Mouse (Mus musculus): Measurements from ENCODE around the gene Gm37240.

Gene Gm37240

GRCm38 (mm10) chr3:85337881-85338754 is 549.2 kb downstream of the Gm37240 start:
- DNase-seq (ENCODE audit: low spot score) = no peak

GRCm38 (mm10) chr3:85335517-85335916 is 551.8 kb downstream of the Gm37240 start:
- DNase-seq (ENCODE audit: low spot score) = no peak

- no peak for DNase-seq (ENCODE audit: low spot score)
These were observed 555.0 kb downstream of the Gm37240 start for GRCm38 (mm10) chr3:85332276-85332675.

GRCm38 (mm10) chr3:85318256-85318655 is 569.1 kb downstream of the Gm37240 start:
- no peak for DNase-seq (ENCODE audit: low spot score)

DNA sequence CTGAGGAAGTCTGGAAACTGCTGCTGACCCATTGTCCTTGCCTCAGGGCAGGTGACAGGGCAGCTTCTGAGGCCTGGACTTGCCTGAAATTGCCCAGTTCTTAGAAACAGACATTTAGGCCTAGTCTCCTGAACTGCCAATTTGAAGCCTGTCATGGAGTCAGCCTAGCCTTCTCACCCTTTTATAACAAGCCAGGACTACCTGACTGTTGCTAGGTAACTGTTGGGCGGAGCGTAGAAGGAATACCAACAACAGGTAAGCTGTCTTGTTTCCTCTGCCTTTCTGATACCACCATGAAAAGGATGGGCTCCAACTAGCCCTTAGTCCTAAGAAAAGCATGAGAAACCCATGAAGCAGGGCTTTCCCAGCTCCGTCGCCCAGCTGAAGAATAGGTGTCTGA is 570.0 kb downstream of the Gm37240 start:
- DNase-seq (ENCODE audit: low spot score) = no peak

DNA sequence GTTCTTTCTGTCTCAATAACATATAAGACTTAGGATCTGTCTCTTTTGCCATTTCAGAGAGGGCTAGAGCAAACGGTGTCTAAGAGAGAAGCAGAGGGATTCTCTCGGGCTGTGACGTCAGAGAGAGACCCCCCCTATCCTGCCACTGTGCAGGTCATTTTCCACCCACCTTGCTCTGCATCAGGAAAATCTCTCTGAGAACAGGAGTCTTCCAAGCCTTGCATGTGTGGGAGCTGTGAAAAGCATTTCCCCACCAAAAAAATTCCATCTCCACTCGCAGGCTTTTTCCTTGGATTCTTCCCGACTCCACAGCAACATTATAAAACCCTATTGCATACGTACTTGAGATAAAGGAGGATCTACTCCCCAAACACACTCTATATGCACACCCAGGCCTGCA is 572.4 kb downstream of the Gm37240 start:
- no peak for DNase-seq (ENCODE audit: low spot score)

GRCm38 (mm10) chr3:85313646-85314255 is 573.6 kb downstream of the Gm37240 start:
- DNase-seq (ENCODE audit: low spot score) = no peak

DNA sequence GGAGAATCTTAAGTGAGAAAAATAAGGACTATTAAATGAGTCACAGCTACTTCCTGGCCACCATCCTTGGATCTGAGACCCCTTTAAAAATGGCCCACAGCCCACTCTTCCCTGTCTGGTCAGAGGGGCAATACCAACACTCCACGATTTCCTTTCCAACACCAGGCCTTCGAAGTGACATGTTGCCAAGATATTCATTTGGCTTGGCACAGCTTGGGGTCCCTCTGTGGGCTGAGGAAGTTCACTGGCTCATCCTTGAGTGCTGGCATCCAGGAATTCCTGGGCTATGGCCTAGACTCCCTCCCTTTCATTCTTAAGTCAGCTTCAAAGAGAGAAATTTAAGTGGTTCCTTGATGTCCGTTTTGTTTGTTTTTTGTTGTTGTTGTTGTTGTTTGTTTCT is 576.1 kb downstream of the Gm37240 start:
- no peak for DNase-seq (ENCODE audit: low spot score)

DNA sequence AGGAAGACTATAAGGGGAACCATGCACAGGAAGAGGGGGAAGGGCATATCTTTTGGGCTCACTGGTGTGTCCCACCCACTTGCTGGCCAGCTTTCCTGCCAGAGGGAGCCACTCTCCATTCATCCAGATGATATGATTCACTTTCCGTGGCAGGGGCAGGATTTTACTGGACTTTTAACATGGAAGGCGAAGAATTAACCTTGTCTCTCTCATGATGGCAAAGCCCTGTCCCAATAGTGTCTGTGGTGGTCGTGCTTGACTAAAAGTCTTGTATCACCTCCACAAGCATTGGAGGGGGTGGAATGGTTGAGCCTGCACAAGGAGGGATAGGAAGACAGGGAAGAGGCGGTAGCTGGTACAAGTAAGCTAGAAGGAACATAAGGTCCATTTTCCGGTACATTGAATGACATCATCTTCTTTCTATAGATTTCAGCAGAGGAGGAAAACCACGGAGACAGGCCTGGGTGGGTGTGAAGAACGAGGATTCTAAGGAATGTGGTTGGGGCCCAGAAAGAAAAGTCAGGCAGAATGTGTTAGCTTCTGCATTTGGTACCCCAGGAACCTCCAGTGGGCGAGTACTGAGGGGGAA is 576.8 kb downstream of the Gm37240 start:
- no peak for DNase-seq (ENCODE audit: low spot score)

DNA sequence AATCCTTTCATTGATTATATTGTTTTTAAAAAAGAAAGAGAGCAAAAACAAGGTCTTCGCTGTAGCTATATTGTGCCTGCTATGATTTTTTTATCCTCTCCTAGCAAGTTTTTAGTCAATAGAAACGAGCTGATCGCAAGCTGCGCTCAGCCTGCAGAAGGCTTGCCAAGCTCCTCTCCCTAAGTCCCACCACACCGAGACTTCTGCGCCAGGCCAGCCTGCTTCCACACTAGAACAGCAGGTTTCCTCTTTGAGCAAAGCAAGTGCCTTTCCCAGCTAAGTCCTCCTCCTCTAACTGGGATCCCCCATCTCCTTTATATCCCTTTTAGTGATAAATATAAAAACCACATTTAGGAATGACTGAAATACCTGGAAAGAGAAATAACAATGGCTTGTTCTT is 578.1 kb downstream of the Gm37240 start:
- DNase-seq (ENCODE audit: low spot score) = no peak

GRCm38 (mm10) chr3:85308706-85309105 is 578.6 kb downstream of the Gm37240 start:
- DNase-seq (ENCODE audit: low spot score) = no peak

- DNase-seq (ENCODE audit: low spot score) = no peak
These were observed 585.5 kb downstream of the Gm37240 start for GRCm38 (mm10) chr3:85301851-85302250.

- no peak for DNase-seq (ENCODE audit: low spot score)
These were observed 586.0 kb downstream of the Gm37240 start for GRCm38 (mm10) chr3:85301336-85301735.

GRCm38 (mm10) chr3:85299649-85300550 is 587.4 kb downstream of the Gm37240 start:
- no peak for DNase-seq (ENCODE audit: low spot score)

- DNase-seq (ENCODE audit: low spot score) = no peak
These were observed 592.1 kb downstream of the Gm37240 start for GRCm38 (mm10) chr3:85295229-85295628.

- DNase-seq (ENCODE audit: low spot score) = no peak
These were observed 599.7 kb downstream of the Gm37240 start for GRCm38 (mm10) chr3:85287627-85288026.

DNA sequence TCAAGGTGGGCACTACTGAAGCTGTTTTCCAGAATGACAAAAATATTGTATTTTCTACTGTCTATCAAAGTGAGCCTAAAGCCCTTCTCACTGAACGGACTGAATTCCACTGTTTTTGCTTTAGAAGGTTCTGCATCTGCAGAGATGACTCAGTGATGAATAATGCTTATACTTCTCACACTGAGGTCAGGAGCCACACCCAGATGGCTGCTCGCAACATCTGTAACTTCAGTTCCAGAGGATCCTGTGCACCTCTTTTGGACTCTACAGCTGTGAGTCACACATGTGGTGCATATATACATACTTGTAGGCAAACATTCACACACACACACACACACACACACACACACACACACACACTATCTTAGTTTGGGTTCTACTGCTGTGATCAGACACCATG is 602.8 kb downstream of the Gm37240 start:
- DNase-seq (ENCODE audit: low spot score) = no peak

- no peak for DNase-seq (ENCODE audit: low spot score)
These were observed 604.5 kb downstream of the Gm37240 start for GRCm38 (mm10) chr3:85282816-85283215.

GRCm38 (mm10) chr3:85275075-85275474 is 612.2 kb downstream of the Gm37240 start:
- no peak for DNase-seq (ENCODE audit: low spot score)

- no peak for DNase-seq (ENCODE audit: low spot score)
These were observed 615.8 kb downstream of the Gm37240 start for GRCm38 (mm10) chr3:85271491-85271890.

- DNase-seq (ENCODE audit: low spot score) = no peak
These were observed 622.4 kb downstream of the Gm37240 start for GRCm38 (mm10) chr3:85264963-85265362.

DNA sequence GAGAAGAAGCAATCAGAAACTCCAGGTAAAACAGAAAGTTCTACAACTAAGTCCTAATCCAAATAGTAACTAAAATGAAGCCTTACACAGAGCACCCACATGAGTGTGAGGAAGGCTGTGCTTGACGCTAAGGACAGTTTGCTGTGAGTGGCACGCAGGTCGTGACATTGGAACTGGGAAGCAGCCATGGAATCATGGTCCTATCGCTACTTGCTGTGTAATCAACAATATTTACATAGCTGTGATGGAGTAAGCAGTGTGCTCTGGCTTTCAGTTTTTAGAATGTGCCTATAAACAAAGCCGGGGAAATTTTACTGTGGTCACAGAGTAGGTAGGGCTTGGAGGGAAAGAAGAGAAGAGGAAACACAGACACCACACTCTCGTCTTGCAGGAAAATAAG is 622.8 kb downstream of the Gm37240 start:
- no peak for DNase-seq (ENCODE audit: low spot score)
